Mouse (Mus musculus): Measurements from ENCODE around the gene Tra2a.

DNA sequence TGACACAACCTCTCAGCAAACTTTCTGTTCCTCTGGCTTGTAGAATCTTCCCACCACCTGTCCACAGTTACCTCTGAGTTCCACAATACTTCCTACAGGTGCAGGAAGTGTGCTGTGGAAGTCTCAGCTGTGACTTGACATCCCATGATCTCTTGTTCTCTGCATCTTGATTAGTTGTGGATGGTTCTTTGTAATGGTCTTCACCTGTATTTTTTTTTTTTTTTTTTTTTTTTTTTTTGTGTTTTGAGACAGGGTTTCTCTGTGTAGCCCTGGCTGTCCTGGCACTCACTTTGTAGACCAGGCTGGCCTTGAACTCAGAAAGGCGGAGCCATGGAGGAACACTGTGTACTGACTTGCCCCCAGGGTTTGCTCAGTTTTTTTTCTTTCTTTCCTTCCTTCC is 22.3 kb downstream of the Tra2a start:
- TF ChIP-seq TAL1 (IDR thresholded peaks at IDR 0.05; ENCODE audit: low read length) (no peak), GATA1 (IDR thresholded peaks at IDR 0.05; ENCODE audit: low read length) (no peak)

Measured in erythroblast, embryonic 14.5 days (primary cell).